Mouse (Mus musculus) spleen, adult 2 months (tissue): Measurements from ENCODE around the gene Nmt1.

Source experiments
- CTCF ChIP-seq: fragments of 200-500 bp; IDR thresholded peaks from 2 replicates; pipeline ENCODE4 v1.5.1; 2011; ENCODE audit warnings: mild to moderate bottlenecking, inconsistent platforms; ENCODE audit not compliant: insufficient read depth, insufficient read length, insufficient replicate concordance; ENCODE audit errors: extremely low read depth
- POLR2A ChIP-seq: fragments of 200-500 bp; IDR thresholded peaks from 2 replicates; pipeline ENCODE4 v1.6.1; 2011; ENCODE audit warnings: low read depth, low read length, inconsistent platforms

DNA sequence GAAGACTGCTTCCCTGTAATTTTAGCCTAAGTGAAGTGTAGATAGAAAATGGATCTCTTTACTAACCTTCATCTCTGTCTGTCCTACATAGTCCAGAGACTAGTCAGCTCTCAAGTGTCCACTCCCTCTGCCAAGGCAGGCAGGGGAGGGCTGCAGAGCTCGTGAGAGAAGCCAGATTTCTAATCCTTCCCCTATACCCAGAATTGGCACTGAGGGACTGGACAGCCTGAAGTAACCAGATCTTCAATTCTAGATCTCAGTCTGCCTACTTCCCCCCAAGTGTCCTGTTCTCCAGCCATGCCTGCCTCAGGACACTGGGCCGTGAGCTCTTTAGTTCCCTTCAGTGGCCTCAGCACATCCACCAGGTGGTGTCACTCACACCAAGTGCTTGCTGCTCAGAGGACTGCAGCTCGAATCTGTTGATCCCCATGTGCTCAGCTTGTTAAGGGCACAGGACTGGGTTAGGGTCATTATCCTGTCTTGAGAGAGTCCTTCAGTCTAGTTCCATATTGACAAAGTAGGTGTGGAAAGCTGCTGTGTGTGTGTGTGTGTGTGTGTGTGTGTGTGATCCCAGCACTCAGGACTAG is 30.6 kb downstream of the Nmt1 start:
- TF ChIP-seq POLR2A (no peak), CTCF (no peak)
